Mouse (Mus musculus) CH12.LX (cell line): Measurements from ENCODE around the gene Cryz. TPM values are rescaled to one million over a fixed set of nuclear protein-coding genes. Genes with fewer than 3 reads are reported as not detected.

ENCODE experiments used
- DNase-seq: peaks from one replicate; pipeline ENCODE4 v3.0.0-alpha.2; 2013; ENCODE audit errors: extremely low read depth
- H3K27ac ChIP-seq: 2 replicates; pipeline ENCODE4 v1.5.1; 2012; ENCODE audit warnings: low read depth, mild to moderate bottlenecking, control low read depth, moderate library complexity; ENCODE audit not compliant: insufficient read depth
- H3K27me3 ChIP-seq: replicated peaks from 2 replicates; pipeline ENCODE3; 2012; ENCODE audit warnings: inconsistent platforms
- H3K36me3 ChIP-seq, 2 experiments: replicated peaks in 1 of 2; 2 replicates each; pipeline versions ENCODE3 to v1.6.1; 2012; ENCODE audit warnings: inconsistent platforms in 1 of 2, low read length in 1 of 2, mild to moderate bottlenecking in 1 of 2, mixed read lengths in 1 of 2, moderate library complexity in 1 of 2; ENCODE audit not compliant: control insufficient read depth in 1 of 2, insufficient read depth in 1 of 2
- H3K4me1 ChIP-seq, 2 experiments: 2 replicates each; pipeline ENCODE4 v1.6.1; 2012; ENCODE audit warnings: inconsistent platforms in 1 of 2, moderate library complexity in 1 of 2; ENCODE audit not compliant: insufficient read depth in 2 of 2, control insufficient read depth in 1 of 2
- H3K4me2 ChIP-seq: 2 replicates; pipeline ENCODE4 v1.6.1; 2012; ENCODE audit warnings: low read depth, mild to moderate bottlenecking, control low read depth; ENCODE audit not compliant: poor library complexity, insufficient read depth, severe bottlenecking
- H3K4me3 ChIP-seq, 3 experiments: fragments of 150-350 bp in 1 of 3; sonication (generic) in 1 of 3; replicated peaks in 1 of 3; 2 replicates each; pipeline versions ENCODE3 to v1.5.1; 2011 to 2012; ENCODE audit warnings: low read depth in 2 of 3, low read length in 2 of 3, mild to moderate bottlenecking in 2 of 3, moderate library complexity in 2 of 3, control low read depth in 1 of 3, improper control_type of control experiment in 1 of 3, inconsistent platforms in 1 of 3, mixed read lengths in 1 of 3; ENCODE audit not compliant: poor library complexity in 1 of 3
- H3K79me2 ChIP-seq: replicated peaks from 2 replicates; pipeline ENCODE4 v1.6.1; 2012; ENCODE audit warnings: mild to moderate bottlenecking, moderate library complexity; ENCODE audit not compliant: control insufficient read depth, poor library complexity, insufficient read depth, severe bottlenecking; ENCODE audit errors: extremely low read depth
- H3K9ac ChIP-seq: 2 replicates; pipeline ENCODE4 v1.6.1; 2012; ENCODE audit warnings: low read depth, mild to moderate bottlenecking, control low read depth, moderate library complexity; ENCODE audit not compliant: insufficient read depth
- H3K9me3 ChIP-seq: replicated peaks from 2 replicates; pipeline ENCODE3; 2012; ENCODE audit warnings: low read length, inconsistent platforms, mixed read lengths
- BHLHE40 ChIP-seq: IDR thresholded peaks from 2 replicates; pipeline ENCODE4 v1.6.1; 2011; ENCODE audit warnings: mild to moderate bottlenecking, low read depth, low read length, improper control_type of control experiment
- CHD1 ChIP-seq: IDR thresholded peaks from 2 replicates; pipeline ENCODE4 v1.6.1; 2012; ENCODE audit warnings: low read depth, low read length, improper control_type of control experiment, inconsistent platforms
- CHD2 ChIP-seq: IDR thresholded peaks from 2 replicates; pipeline ENCODE4 v1.6.1; 2011; ENCODE audit warnings: low read length, improper control_type of control experiment
- CTCF ChIP-seq, 2 experiments: IDR thresholded peaks in 1 of 2; conservative IDR thresholded peaks in 1 of 2; 2 replicates each; pipeline ENCODE4 v1.5.1; 2011 to 2012; ENCODE audit warnings: low read depth in 2 of 2, low read length in 2 of 2, improper control_type of control experiment in 1 of 2, inconsistent platforms in 1 of 2, mild to moderate bottlenecking in 1 of 2, moderate library complexity in 1 of 2
- EP300 ChIP-seq: IDR thresholded peaks from 2 replicates; pipeline ENCODE4 v1.6.1; 2011; ENCODE audit warnings: low read length, improper control_type of control experiment
- JUN ChIP-seq: IDR thresholded peaks from 2 replicates; pipeline ENCODE4 v1.6.1; 2011; ENCODE audit warnings: low read depth, mild to moderate bottlenecking, low read length, improper control_type of control experiment, moderate library complexity; ENCODE audit not compliant: insufficient read depth
- JUND ChIP-seq: conservative IDR thresholded peaks from 2 replicates; pipeline ENCODE4 v1.6.1; 2011; ENCODE audit warnings: low read depth, low read length, improper control_type of control experiment
- KAT2A ChIP-seq: IDR thresholded peaks from 2 replicates; pipeline ENCODE4 v1.6.1; 2012; ENCODE audit warnings: low read length, improper control_type of control experiment, inconsistent platforms; ENCODE audit not compliant: insufficient replicate concordance
- MAX ChIP-seq: IDR thresholded peaks from 2 replicates; pipeline ENCODE4 v1.6.1; 2011; ENCODE audit warnings: low read length, improper control_type of control experiment
- MEF2A ChIP-seq: IDR thresholded peaks from 2 replicates; pipeline ENCODE4 v1.6.1; 2014; ENCODE audit warnings: low read depth, mild to moderate bottlenecking, inconsistent platforms, low read length, improper control_type of control experiment, borderline replicate concordance
- NRF1 ChIP-seq: IDR thresholded peaks from 2 replicates; pipeline ENCODE4 v1.6.1; 2014; ENCODE audit warnings: low read depth, mild to moderate bottlenecking, inconsistent platforms, low read length, improper control_type of control experiment, moderate library complexity
- POLR2A ChIP-seq: IDR thresholded peaks from 2 replicates; pipeline ENCODE4 v1.6.1; 2011; ENCODE audit warnings: low read depth, mild to moderate bottlenecking, improper control_type of control experiment, low read length
- RAD21 ChIP-seq: IDR thresholded peaks from 2 replicates; pipeline ENCODE4 v1.6.1; 2011; ENCODE audit warnings: low read depth, mild to moderate bottlenecking, low read length, improper control_type of control experiment, moderate library complexity
- SMC3 ChIP-seq: IDR thresholded peaks from 2 replicates; pipeline ENCODE4 v1.6.1; 2011; ENCODE audit warnings: low read depth, low read length, improper control_type of control experiment
- USF1 ChIP-seq: IDR thresholded peaks from 2 replicates; pipeline ENCODE4 v1.6.1; 2014; ENCODE audit warnings: low read depth, mild to moderate bottlenecking, inconsistent platforms, low read length, improper control_type of control experiment
- ZC3H11A ChIP-seq: IDR thresholded peaks from 2 replicates; pipeline ENCODE4 v1.6.1; 2012; ENCODE audit warnings: low read depth, mild to moderate bottlenecking, inconsistent platforms, low read length, improper control_type of control experiment
- ZNF384 ChIP-seq: IDR thresholded peaks from 2 replicates; pipeline ENCODE4 v1.6.1; 2012; ENCODE audit warnings: low read depth, low read length, improper control_type of control experiment, inconsistent platforms
- dilution Hi-C: fragments of 300-500 bp; cut with MboI; formaldehyde crosslinking; loops from 2 replicates; pipeline ENCODE4 v1.14.3; 2020; ENCODE audit warnings: low sequenced_read_pairs; ENCODE audit not compliant: extremely low pct_unique_long_range_greater_than_20kb, extremely low pct_ligation_motif_present
- in situ Hi-C: fragments of 300-500 bp; cut with MboI; formaldehyde crosslinking; loops from 3 replicates; pipeline ENCODE4 v1.14.3; 2019; ENCODE audit warnings: low sequenced_read_pairs, low pct_ligation_motif_present, low pct_unique_long_range_greater_than_20kb, mixed read lengths
- polyA plus RNA-seq: library from polyadenylated mRNA; unstranded; fragments of >175 nt; gene quantifications from 2 replicates; pipeline ENCODE4 v1.2.1, GENCODE M21; 2012; ENCODE audit warnings: low read depth; ENCODE audit not compliant: insufficient read length
- total RNA-seq, 2 experiments: library from RNA; depleted of rRNA; stranded (reverse); fragments of 300-350 nt in 1 of 2; fragments of >200 nt in 1 of 2; gene quantifications; 2 replicates each; pipeline ENCODE4 v1.2.3; 2012 to 2014

The Cryz gene
- total and polyA plus RNA-seq, 3 experiments = 29.2 to 39.8 (median 31.2) TPM

GRCm38 (mm10) chr3:154633091-154633490 is 36.6 kb downstream of the Cryz start:
- DNase-seq = no peak

GRCm38 (mm10) chr3:154646638-154647442 is 50.3 kb downstream of the Cryz start:
- Histone ChIP-seq H3K27ac (no peak overlapping the region), H3K9ac (no peak overlapping the region), H3K4me1 (peaks cover 8 to 22% of the 10 kb centered on the region in 2 experiments), H3K4me3 (peak overlapping the region; percentile 24 to 31 (median 30)), H3K27me3 (peaks cover 5% of the 10 kb centered on the region), H3K9me3 (no peaks in the 10 kb centered on the region), H3K36me3 (no peaks in the 10 kb centered on the region), H3K4me2 (peak overlapping the region; percentile 18), H3K79me2 (no peaks in the 10 kb centered on the region)
- dilution Hi-C loops = no loop called here
- TF ChIP-seq ZC3H11A (peak; percentile 49), POLR2A (no peak), MEF2A (no peak), BHLHE40 (peak; percentile 56), SMC3 (peak; percentile 72), CTCF (conservative IDR thresholded peaks at IDR 0.05 in 1 of 2, IDR thresholded peaks at IDR 0.05 in 1 of 2; ENCODE audit: low read depth in 2 of 2, low read length in 2 of 2) (peak; percentile 25 to 86; a peak in 3 of 4 replicates), CHD2 (no peak), JUN (no peak), RAD21 (peak; percentile 93), USF1 (no peak), ZNF384 (peak; percentile 100)
- in situ Hi-C loops = no loop called here
- DNase-seq = peak; percentile 56

More at GRCm38 (mm10) chr3:154633091-154633490, 36.6 kb downstream of the Cryz start:
- dilution Hi-C loops = no loop called here
- in situ Hi-C loops = no loop called here
- Histone ChIP-seq H3K36me3 (peaks cover 0 to 3% of the 10 kb centered on the region in 2 experiments), H3K27ac (no peak overlapping the region), H3K4me3 (no peak overlapping the region), H3K4me1 (peaks cover 6 to 11% of the 10 kb centered on the region in 2 experiments), H3K27me3 (no peaks in the 10 kb centered on the region), H3K9me3 (no peaks in the 10 kb centered on the region), H3K9ac (no peak overlapping the region), H3K4me2 (no peak overlapping the region), H3K79me2 (no peaks in the 10 kb centered on the region)
- TF ChIP-seq MAX = no peak
- no peak for TF ChIP-seq NRF1
- no peak for TF ChIP-seq JUND
- TF ChIP-seq CHD1 = no peak
- no peak for TF ChIP-seq BHLHE40
- no peak for TF ChIP-seq CTCF (conservative IDR thresholded peaks at IDR 0.05 in 1 of 2, IDR thresholded peaks at IDR 0.05 in 1 of 2; ENCODE audit: low read depth in 2 of 2, low read length in 2 of 2)
- TF ChIP-seq KAT2A = no peak
- no peak for TF ChIP-seq EP300
